Mouse (Mus musculus) MEL-GATA-1-ER (cell line): ENCODE data around the gene Ppp4r3a.

Experiments used
- DNase-seq: peaks from one replicate; pipeline ENCODE4 v3.0.0-alpha.2; 2012; ENCODE audit warnings: low read depth; ENCODE audit errors: extremely low read depth

Ppp4r3a gene

GRCm38 (mm10) chr12:100994140-100995015, 89.1 kb downstream of the Ppp4r3a start:
- no peak for DNase-seq

GRCm38 (mm10) chr12:100993146-100993545, 90.4 kb downstream of the Ppp4r3a start:
- no peak for DNase-seq

- DNase-seq, result no peak
Measured at GRCm38 (mm10) chr12:100992505-100992904, 91.0 kb downstream of the Ppp4r3a start.

GRCm38 (mm10) chr12:100991119-100991518, 92.4 kb downstream of the Ppp4r3a start:
- no peak for DNase-seq

GRCm38 (mm10) chr12:100990291-100990690, 93.2 kb downstream of the Ppp4r3a start:
- no peak for DNase-seq

- DNase-seq, result no peak
Measured at GRCm38 (mm10) chr12:100989780-100990288, 93.7 kb downstream of the Ppp4r3a start.
